Mouse (Mus musculus): ENCODE data around the gene Zyx.

Gene Zyx

DNA sequence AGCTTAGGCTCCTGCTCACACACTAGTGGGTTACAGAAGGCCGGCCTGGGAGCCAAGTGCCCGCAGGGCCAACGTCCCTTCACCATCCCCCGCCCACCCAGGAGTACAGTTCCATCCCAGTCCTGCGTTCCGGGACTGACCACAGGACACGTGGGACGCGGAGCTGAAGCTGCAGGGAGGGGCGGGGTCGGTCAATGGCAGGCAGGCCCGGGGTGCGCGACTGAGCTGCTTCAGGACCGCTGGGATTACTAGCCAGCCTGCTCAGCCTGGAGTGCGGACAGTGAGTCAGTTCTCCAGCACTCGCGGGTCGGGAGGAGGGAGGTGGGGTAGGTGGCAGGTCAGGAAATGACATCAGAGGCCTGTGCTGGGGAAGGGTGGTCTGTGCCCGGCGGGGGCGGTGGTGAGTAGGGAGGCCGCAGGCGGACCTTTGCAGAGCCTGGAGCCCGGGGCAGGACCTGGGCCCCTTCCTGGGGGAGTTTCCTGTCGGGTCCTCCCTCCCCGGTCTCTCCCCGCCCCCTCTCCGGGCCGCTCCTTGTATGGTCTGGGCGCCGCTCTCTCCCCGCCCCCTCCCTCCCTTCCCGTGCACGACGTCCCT lies at the start of gene Zyx:
Gene Zyx, plus strand, starts transcription at position 205 of the 595 bp plus-strand sequence.
- peak; percentile 91 for DNase-seq

DNA sequence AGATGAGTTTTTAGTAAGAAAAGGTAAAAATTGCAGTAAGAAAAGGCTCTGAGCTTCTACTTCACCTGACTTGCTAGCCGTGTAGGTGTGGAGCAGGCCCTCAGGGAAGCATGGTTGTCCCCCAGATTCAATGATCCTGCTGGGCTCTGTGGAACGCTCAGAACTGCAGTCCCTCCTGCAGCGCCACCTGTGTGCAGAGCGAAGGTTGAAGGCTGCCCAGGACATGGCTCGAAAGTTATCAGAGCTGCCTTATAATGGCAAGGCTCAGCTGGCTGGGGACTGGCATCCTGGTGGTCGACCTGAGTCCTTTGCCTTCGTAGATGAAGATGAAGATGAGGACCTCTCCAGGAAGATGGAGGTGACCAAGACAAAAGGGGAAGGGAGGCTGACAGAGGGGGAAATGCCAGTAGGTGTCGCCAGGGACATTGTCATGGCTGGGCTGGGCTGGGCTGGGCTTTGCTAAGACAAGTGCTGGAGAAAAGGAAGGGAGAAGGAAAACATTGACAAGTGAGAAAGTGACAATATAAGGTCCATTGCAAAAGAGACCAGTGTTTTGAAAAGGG lies 39.5 kb upstream of the Zyx start:
- DNase-seq = no peak

DNA sequence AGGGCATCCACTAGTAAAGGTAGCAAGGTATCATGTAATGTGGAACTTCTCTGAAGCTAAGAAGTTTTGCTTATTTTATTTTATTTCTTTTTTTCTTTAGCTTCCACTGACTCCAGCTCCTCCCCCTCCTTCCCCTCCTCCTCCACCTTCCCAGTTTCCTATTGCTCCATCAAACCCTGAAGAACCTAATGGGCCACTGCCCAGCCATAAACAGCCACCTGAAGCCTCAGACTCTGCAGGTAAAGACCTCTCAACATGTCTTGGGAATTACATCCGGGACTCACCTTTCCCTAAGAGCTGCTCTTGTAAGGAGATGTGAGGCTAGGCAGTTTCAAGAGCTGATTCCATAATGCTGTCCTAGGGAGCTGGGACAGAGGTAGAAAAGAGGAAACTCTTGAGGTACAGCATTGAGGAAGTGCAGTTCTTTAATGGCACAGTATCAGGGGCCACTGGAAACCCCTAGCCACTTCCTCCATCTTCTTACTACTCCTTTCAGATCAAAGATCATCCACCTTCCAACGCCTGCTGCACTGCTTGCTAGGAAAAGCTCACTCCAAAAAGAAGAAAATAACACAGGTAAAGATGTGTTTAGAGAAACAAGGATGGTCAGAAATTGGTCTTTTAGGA lies 38.9 kb upstream of the Zyx start:
- no peak for DNase-seq

- DNase-seq = no peak
These were observed 31.1 kb upstream of the Zyx start for GRCm38 (mm10) chr6:42318293-42318692.

DNA sequence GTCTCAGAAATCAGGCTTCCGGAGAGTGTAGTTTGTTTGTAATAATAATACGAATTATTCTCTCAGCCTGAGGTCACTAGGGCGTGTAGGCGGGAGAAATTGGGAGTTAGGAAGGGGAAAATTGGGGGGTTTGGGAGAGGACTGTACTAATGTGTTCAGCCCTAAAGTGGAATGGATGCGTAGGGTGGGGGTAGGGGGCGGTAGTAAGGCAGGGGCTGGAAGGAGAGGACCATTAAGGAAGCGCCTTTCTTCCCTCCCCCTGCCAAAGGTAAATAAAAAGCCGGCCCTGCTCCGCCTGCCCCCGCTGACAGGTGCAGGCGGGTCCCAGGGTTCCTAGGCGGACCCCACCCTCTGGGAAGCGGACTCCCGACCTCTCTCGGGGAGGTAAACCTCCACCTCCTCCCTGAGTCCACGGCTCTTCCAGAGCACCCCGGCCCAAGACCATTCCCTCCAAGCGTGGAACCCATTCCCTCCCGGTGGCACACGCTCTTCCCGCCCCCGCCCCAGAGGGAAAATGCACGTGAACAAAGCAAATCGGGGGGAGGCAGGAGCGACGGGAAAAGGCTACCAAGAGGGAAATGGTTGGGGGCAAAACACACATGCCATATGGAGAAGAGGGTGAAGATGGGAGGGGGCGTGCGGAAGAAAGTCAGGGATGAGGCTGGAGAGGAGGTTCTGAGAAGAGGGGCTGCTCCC lies 25.9 kb upstream of the Zyx start:
- peak; percentile 47 for DNase-seq

DNA sequence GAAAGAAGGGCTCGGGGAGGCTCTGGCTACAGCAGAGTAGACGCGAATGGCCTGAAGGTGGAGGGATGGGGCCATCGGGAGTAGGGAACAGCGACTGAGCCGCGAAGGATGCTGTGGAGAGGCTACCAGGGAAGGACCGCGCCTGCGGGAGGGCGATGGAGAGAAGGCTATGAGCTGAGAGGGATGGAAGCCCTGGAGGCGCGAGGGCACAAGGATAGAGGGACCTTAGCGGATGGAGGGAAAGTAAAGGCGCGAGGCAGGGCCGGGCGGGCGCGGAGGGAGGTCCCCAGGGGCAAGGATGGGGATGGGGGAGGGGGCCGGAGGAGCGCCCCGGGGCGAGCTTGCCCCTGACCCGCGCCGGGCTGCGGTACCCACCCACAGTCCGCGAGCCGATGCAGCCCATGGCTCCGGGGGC lies 25.4 kb upstream of the Zyx start:
- DNase-seq = peak; percentile 68

- peak; percentile 82 for DNase-seq
These were observed 24.8 kb upstream of the Zyx start, which contains the start of gene Fam131b for GRCm38 (mm10) chr6:42324482-42325267. Fam131b (minus strand) TSS chr6:42324643.

GRCm38 (mm10) chr6:42325268-42325609 lies 24.2 kb upstream of the Zyx start:
- peak; percentile 89 for DNase-seq

- DNase-seq = no peak
These were observed 22.9 kb upstream of the Zyx start for GRCm38 (mm10) chr6:42326509-42326908.

- DNase-seq = no peak
These were observed 20.7 kb upstream of the Zyx start for GRCm38 (mm10) chr6:42328757-42329156.

- peak; percentile 46 for DNase-seq
These were observed 19.2 kb upstream of the Zyx start for GRCm38 (mm10) chr6:42330216-42330615.

GRCm38 (mm10) chr6:42330946-42331345 lies 18.5 kb upstream of the Zyx start:
- no peak for DNase-seq

GRCm38 (mm10) chr6:42339189-42339588 lies 10.2 kb upstream of the Zyx start:
- no peak for DNase-seq

- DNase-seq = no peak
These were observed 9.4 kb upstream of the Zyx start for GRCm38 (mm10) chr6:42339981-42340380.

GRCm38 (mm10) chr6:42342171-42342570 lies 7.3 kb upstream of the Zyx start:
- no peak for DNase-seq

- peak; percentile 89 for DNase-seq
These were observed 5.9 kb upstream of the Zyx start for GRCm38 (mm10) chr6:42343361-42344120.

DNA sequence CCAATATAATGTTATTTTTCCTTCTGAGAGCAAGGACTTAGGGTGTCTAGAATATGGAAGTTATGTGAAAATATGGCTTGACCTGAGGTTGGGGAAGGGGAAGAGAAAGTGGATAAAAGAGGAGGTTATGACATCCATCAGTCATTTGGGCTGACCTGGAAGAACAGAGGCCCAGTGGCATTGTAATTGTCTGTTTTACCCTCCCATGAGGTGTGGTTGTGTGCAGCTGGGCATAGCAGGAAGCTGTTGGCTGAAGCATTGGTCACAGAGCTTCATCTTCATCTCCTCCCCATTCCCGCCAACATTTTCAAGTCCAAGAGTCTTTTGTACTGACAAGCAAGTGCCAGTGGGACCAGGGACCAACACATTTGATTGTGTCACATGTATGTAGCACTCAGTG lies 5.2 kb upstream of the Zyx start:
- no peak for DNase-seq

- DNase-seq = peak; percentile 66
These were observed 987 bp upstream of the Zyx start for GRCm38 (mm10) chr6:42348281-42349005.

- DNase-seq = peak; percentile 79
These were observed 414 bp upstream of the Zyx start for GRCm38 (mm10) chr6:42349006-42349425.

- DNase-seq = peak; percentile 83
These were observed 864 bp downstream of the Zyx start for GRCm38 (mm10) chr6:42350021-42350967.

Measured in cerebellum, adult 8-10 months (tissue).